Mouse (Mus musculus) lung, postnatal 0 days (tissue): ENCODE data around the gene Rad51b. TPM values are rescaled to one million over a fixed set of nuclear protein-coding genes. Genes with fewer than 3 reads are reported as not detected.

Experiments
- ATAC-seq: fragments of 200-750 bp; cut with Nextera tagmentation; 2 replicates; pipeline ENCODE4 v1.8.0; 2017; ENCODE audit warnings: moderate library complexity
- DNase-seq: peaks from one replicate; pipeline ENCODE4 v3.0.0-alpha.2; 2016; ENCODE audit warnings: low spot score
- H3K27ac ChIP-seq: fragments of 300-500 bp; sonication (generic); 2 replicates; pipeline ENCODE4 v1.5.1; 2014; ENCODE audit warnings: antibody characterized with exemption, mild to moderate bottlenecking, low read length, mixed read lengths
- H3K27me3 ChIP-seq: fragments of 300-500 bp; sonication (generic); replicated peaks from 2 replicates; pipeline ENCODE4 v1.6.1; 2014; ENCODE audit warnings: low read length, mixed read lengths; ENCODE audit not compliant: insufficient read depth
- H3K36me3 ChIP-seq: fragments of 300-500 bp; sonication (generic); 2 replicates; pipeline ENCODE4 v1.6.1; 2014; ENCODE audit warnings: low read length, mixed read lengths; ENCODE audit not compliant: insufficient read depth
- H3K4me1 ChIP-seq: fragments of 300-500 bp; sonication (generic); 2 replicates; pipeline ENCODE4 v1.6.1; 2014; ENCODE audit warnings: antibody characterized with exemption, low read depth, low read length, mixed read lengths; ENCODE audit not compliant: insufficient read depth
- H3K4me2 ChIP-seq: fragments of 300-500 bp; sonication (generic); replicated peaks from 2 replicates; pipeline ENCODE4 v1.6.1; 2014; ENCODE audit warnings: low read depth, mild to moderate bottlenecking, low read length, moderate library complexity, mixed read lengths
- H3K4me3 ChIP-seq: fragments of 300-500 bp; sonication (generic); 2 replicates; pipeline ENCODE4 v1.5.1; 2014; ENCODE audit warnings: low read depth, low read length
- H3K9ac ChIP-seq: fragments of 300-500 bp; sonication (generic); replicated peaks from 2 replicates; pipeline ENCODE4 v1.6.1; 2014; ENCODE audit warnings: low read depth, mild to moderate bottlenecking
- H3K9me3 ChIP-seq: fragments of 300-500 bp; sonication (generic); 2 replicates; pipeline ENCODE4 v1.6.1; 2016; ENCODE audit warnings: low read length, mixed read lengths
- CTCF ChIP-seq: IDR thresholded peaks from 2 replicates; pipeline ENCODE4 v1.5.1; 2016; ENCODE audit warnings: antibody characterized with exemption, mild to moderate bottlenecking
- EP300 ChIP-seq: IDR thresholded peaks from 2 replicates; pipeline ENCODE4 v1.6.1; 2016; ENCODE audit warnings: antibody characterized with exemption, mild to moderate bottlenecking, control low read depth
- WGBS: fragments of 180-500 bp; shearing (Covaris S2); extraction: QIAGEN DNeasy Blood & Tissue Kit; methylation state at CpG from one replicate; pipeline ENCODE4 v1.1.7; 2014; 5-methylcytosine and 5-hydroxymethylcytosine counted together
- polyA plus RNA-seq: library from polyadenylated mRNA; unstranded; fragments of >200 nt; fragmentation: Nextera tagmentation; extraction: Ambion mirVana; gene quantifications from 2 replicates; pipeline ENCODE4 v1.2.1, GENCODE M21; 2015

Gene Rad51b
- polyA plus RNA-seq, 1 experiment from 2014 or later: 1.3 TPM

DNA sequence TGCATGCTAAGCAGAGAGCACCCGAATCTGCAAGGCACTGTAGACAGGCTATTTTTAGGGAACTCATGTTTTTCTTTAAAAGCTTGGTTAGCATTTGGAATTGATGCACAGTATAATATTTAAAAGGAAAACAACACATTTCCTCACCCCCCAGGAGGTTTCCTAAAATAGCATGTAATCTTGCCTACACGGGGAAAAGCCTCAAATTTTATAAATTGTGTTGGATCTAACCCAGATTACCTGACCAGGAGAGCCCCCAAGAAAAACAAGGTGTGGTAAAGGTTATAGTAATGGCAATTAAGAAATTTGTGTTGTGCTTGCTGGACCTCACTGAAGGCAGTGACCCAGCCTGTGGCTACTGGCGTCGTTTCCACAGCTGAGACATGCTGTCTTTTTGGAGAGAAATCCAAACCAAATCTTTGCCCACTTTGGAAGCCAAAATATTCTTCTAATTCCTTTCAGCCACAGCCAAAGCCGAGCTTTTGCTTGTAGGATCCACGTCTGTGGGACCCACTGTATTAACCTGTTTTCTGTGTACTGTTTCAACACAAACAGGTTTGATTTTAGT is 282.0 kb downstream of the Rad51b start:
- DNase-seq: no peak
- ATAC-seq: no peak
- no peak overlapping the region for H3K9ac ChIP-seq
- WGBS: 69% methylated on average over 6 of the region's 6 CpGs
- no peak overlapping the region for H3K4me2 ChIP-seq
- H3K4me1 ChIP-seq: no peaks in the 10 kb centered on the region
- TF ChIP-seq CTCF (no peak), EP300 (no peak)
- H3K9me3 ChIP-seq: no peaks in the 10 kb centered on the region
- no peaks in the 10 kb centered on the region for H3K27me3 ChIP-seq
- H3K27ac ChIP-seq: 0 out of 2 replicates have a peak overlapping the region, but pooled peaks have one; percentile 6
- no peak overlapping the region for H3K4me3 ChIP-seq
- H3K36me3 ChIP-seq: no peaks in the 10 kb centered on the region

DNA sequence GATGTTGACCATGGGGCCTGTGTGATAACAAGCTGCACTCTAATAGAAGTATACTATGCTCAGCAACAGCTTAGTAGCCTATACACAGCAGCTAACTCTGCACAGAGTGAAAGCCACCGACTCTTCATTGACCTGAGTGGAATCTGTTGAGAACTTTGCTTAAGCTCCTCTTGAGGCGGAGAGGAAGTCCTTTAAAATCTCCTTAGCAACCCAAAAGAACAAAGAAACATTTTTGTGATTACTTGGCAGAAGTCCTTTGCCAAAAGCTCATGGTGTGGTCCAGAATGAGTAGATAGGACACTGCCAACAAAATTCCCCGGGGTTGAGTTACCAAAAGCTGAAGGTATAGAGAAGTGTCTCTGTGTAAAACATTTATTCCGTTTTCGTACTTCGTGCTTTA is 282.8 kb downstream of the Rad51b start:
- peak; percentile 54; the same call in 1 of the 2 replicates for TF ChIP-seq EP300
- no peak for TF ChIP-seq CTCF
- peak; percentile 88 for DNase-seq
- 52% methylated on average over 6 of the region's 6 CpGs for WGBS
- Histone ChIP-seq H3K4me1 (no peaks in the 10 kb centered on the region), H3K27me3 (no peaks in the 10 kb centered on the region), H3K9me3 (no peaks in the 10 kb centered on the region), H3K9ac (no peak overlapping the region), H3K4me2 (no peak overlapping the region), H3K27ac (no peak overlapping the region), H3K4me3 (no peak overlapping the region), H3K36me3 (no peaks in the 10 kb centered on the region)
- peak; percentile 89 for ATAC-seq

DNA sequence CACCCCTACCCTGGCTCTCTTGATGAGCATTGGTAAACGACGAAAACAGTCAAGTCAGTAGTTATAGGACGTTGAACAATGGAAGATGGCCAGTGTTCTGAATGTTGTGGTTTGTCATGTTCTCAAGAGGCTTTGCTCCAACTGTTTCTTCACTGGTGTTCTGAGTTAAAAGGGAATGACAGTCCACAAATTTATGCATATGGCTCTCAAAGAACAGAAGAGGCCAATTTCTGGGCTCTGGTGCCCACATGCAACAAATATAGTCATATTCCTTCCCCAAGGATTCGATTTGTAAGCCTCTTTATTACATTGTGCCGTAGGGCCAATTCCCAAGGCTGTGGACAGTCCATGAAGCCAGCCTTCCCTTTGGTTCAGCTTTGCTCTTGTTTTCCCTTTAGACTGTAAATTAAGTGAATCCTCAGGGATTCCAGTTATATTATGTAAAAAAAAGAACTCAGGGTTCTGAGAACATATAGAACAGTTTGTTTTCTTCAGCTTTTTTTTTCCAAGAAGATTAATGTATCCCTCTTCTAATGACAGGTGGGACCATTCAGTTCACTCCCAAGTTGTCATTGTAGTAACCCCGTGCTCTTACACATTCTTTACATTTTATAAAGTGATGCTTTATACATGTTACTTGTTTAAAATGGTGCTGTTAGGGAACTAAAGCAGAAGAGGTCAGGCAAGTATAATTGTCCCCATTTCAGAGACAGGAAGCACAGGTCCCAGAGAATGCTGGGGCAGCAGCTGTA is 287.6 kb downstream of the Rad51b start:
- ATAC-seq (peak; percentile 53), DNase-seq (peak; percentile 46)
- Histone ChIP-seq H3K36me3 (no peaks in the 10 kb centered on the region), H3K4me3 (no peak overlapping the region), H3K4me2 (no peak overlapping the region), H3K9ac (no peak overlapping the region), H3K4me1 (no peaks in the 10 kb centered on the region), H3K27ac (no peak overlapping the region), H3K27me3 (no peaks in the 10 kb centered on the region), H3K9me3 (no peaks in the 10 kb centered on the region)
- TF ChIP-seq CTCF: no peak
- TF ChIP-seq EP300: peak; percentile 72
- 77% methylated on average over 6 of the region's 6 CpGs for WGBS

DNA sequence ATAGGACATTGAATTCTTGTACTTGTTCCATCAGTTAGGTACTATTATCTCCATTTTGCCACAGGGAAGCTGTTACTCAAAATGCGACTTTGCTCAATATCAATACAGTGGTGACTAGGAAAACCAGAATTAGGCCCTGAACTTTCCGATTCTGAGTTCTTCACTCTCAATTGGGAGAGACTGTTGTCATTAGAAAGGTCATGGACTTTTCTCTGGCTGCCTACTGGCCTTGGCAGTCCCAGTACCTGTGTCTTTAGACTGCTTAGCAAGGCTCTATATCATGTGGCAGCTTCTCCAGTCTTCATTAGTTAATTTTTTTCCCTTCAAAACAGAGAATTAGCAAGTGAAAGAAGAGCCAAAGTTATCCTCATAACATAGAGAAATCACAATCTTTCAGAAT is 288.3 kb downstream of the Rad51b start:
- H3K4me1 ChIP-seq: no peaks in the 10 kb centered on the region
- 95% methylated on average over 2 of the region's 2 CpGs for WGBS
- DNase-seq (no peak), ATAC-seq (no peak)
- H3K4me2 ChIP-seq: no peak overlapping the region
- no peak overlapping the region for H3K27ac ChIP-seq
- no peaks in the 10 kb centered on the region for H3K36me3 ChIP-seq
- H3K4me3 ChIP-seq: no peak overlapping the region
- no peaks in the 10 kb centered on the region for H3K9me3 ChIP-seq
- no peak overlapping the region for H3K9ac ChIP-seq
- no peak for TF ChIP-seq CTCF
- no peak for TF ChIP-seq EP300
- H3K27me3 ChIP-seq: no peaks in the 10 kb centered on the region

DNA sequence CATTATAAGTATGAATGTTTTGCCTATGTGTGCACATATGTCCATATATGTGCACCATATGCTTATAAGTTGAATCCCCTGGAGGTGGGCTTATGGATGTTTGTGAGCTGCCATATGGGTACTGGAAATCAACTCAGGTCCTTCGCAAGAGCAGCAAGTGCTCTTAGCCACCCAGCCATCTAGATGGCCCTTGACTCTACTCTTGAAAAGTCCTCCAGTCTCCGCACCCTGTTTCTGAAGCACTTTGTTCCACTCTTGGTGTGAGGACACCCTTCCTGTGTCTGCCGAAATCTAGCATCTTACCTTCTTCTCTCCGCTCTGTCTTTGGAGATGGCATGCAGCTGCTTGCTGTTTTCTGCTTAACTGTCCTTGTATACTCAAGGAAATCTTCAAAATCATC is 291.7 kb downstream of the Rad51b start:
- TF ChIP-seq EP300 (peak; percentile 94), CTCF (no peak)
- Histone ChIP-seq H3K36me3 (no peaks in the 10 kb centered on the region), H3K27me3 (no peaks in the 10 kb centered on the region), H3K4me1 (no peaks in the 10 kb centered on the region), H3K4me2 (no peak overlapping the region), H3K9ac (no peak overlapping the region), H3K27ac (no peak overlapping the region), H3K4me3 (no peak overlapping the region), H3K9me3 (no peaks in the 10 kb centered on the region)
- 72% methylated on average over 4 of the region's 4 CpGs for WGBS
- DNase-seq (peak; percentile 86), ATAC-seq (peak; percentile 90)

DNA sequence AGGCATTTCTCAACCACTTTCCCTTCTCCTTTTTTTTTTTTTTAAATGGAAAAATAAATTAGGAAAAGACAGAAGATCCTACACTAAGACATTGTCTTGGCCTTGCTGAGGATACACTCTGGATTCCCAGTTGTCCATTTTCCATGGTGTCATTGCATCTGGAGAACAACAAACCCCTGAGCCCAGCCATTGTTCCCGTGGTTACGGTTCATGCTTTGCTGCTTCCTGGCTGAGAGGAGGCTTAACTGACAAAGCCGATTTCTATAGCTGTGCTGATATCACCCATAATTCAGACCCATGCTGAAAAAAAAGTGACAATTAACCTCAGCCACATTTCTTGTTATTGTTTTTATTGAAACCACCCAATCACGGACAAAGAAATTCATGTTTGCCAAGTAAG is 295.1 kb downstream of the Rad51b start:
- no peak overlapping the region for H3K4me3 ChIP-seq
- H3K9me3 ChIP-seq: no peaks in the 10 kb centered on the region
- DNase-seq: no peak

More for the DNA sequence above, 295.1 kb downstream of the Rad51b start:
- no peak for ATAC-seq
- Histone ChIP-seq H3K27ac (no peak overlapping the region), H3K4me1 (no peaks in the 10 kb centered on the region), H3K27me3 (no peaks in the 10 kb centered on the region), H3K4me2 (no peak overlapping the region), H3K36me3 (no peaks in the 10 kb centered on the region), H3K9ac (no peak overlapping the region)
- WGBS: 78% methylated on average over 4 of the region's 4 CpGs
- TF ChIP-seq CTCF: no peak
- no peak for TF ChIP-seq EP300
